Mouse (Mus musculus) layer of hippocampus, adult 6 months (tissue): ENCODE results near the gene Ctsc. TPM values are rescaled to one million over a fixed set of nuclear protein-coding genes. Genes with fewer than 3 reads are reported as not detected.

Experiments
- long read RNA-seq, 2 experiments: library from polyadenylated mRNA; unstranded; transcript quantifications; one replicate each; pipeline ENCODE4 v2.0.0; 2019 to 2020
- polyA plus RNA-seq: library from polyadenylated mRNA; unstranded; fragments of <200 nt; fragmentation: Nextera tagmentation; gene quantifications from 2 replicates; pipeline ENCODE4 v1.2.3, GENCODE M21; 2021

Ctsc gene
- polyA plus RNA-seq, result 9.6 and 16.7 TPM in 2 replicates
- long read RNA-seq, experiment 1, transcript Ctsc-201 (7 exons, 2,493 nt), result major isoform, 22 of 32 reads
- long read RNA-seq, experiment 1, transcript Ctsc-203 (4 exons, 3,220 nt), result minor isoform, 5 of 32 reads
- long read RNA-seq, experiment 1, partial matches to known transcripts, result 5 of 32 reads
- long read RNA-seq, experiment 1, other reads (novel, unspliced or antisense), result 0 of 32 reads
- long read RNA-seq, experiment 2, transcript Ctsc-203 (4 exons, 3,220 nt), result minor isoform, 13 of 65 reads
- long read RNA-seq, experiment 2, transcript Ctsc-201 (7 exons, 2,493 nt), result major isoform, 49 of 65 reads
- long read RNA-seq, experiment 2, partial matches to known transcripts, result 1 of 65 reads
- long read RNA-seq, experiment 2, other reads (novel, unspliced or antisense), result 2 of 65 reads

DNA sequence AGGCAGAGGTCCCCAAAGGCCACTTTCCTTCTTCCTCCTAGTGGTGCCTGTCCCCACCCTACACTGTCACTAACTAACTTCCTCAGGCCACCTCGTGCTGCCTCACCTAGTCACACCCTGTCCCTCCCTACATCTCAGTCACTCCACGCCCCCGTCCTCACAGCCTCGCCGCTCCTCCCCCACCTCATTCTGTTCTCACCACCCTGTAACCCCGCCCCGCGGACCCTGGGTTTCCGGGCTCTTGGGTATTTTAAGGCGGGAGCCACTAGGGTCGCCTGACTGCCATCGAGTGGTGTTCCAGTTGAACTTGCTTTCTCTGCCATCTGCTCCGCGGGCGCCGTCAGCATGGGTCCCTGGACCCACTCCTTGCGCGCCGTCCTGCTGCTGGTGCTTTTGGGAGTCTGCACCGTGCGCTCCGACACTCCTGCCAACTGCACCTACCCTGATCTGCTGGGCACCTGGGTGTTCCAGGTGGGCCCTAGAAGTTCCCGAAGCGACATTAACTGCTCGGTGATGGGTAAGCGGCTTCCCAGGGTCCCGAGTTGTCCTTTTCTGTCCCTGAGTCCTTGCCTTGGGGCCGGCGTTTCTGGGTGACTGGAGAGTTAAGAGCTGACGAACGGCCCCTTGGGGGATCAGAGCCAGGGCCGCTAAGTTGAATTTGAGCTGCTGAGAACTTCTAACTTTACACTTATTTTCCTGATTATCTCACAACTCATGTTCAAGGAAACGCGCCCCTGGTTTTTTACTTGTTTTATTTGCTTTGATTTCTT, at the start of gene Ctsc:
Ctsc (plus strand) TSS at position 228 of the 770 bp plus-strand sequence.

Other genes with a start within 250 kb of the Ctsc start
- 1.6 and 2.6 TPM in 2 replicates for gene Rab38, start 152.2 kb downstream of the Ctsc start, polyA plus RNA-seq